Mouse (Mus musculus): ENCODE data around the gene Phkg1. TPM values are rescaled to one million over a fixed set of nuclear protein-coding genes. Genes with fewer than 3 reads are reported as not detected.

Phkg1 gene
- polyA plus RNA-seq, 1 experiment: 6.9 TPM

GRCm38 (mm10) chr5:129878946-129879345, 19.4 kb downstream of the Phkg1 start:
- 40% methylated on average over 2 of the region's 2 CpGs for WGBS
- DNase-seq: peak; percentile 24

GRCm38 (mm10) chr5:129877731-129878455, 20.5 kb downstream of the Phkg1 start:
- no peak for TF ChIP-seq CTCF (IDR thresholded peaks at IDR 0.05; ENCODE audit: insufficient read depth, low read length)
- no peak for TF ChIP-seq POLR2A (IDR thresholded peaks at IDR 0.05; ENCODE audit: borderline replicate concordance, extremely low read depth, low read depth, low read length)
- DNase-seq: no peak
- Histone ChIP-seq H3K4me3 (replicated peaks; ENCODE audit: extremely low read depth, low read depth, low read length) (no peak overlapping the region), H3K4me1 (ENCODE audit: control insufficient read depth, insufficient read depth, low read length) (no peaks in the 10 kb centered on the region)
- 66% methylated on average over 9 of the region's 9 CpGs for WGBS

More at GRCm38 (mm10) chr5:129878946-129879345, 19.4 kb downstream of the Phkg1 start:
- TF ChIP-seq POLR2A (IDR thresholded peaks at IDR 0.05; ENCODE audit: borderline replicate concordance, extremely low read depth, low read depth, low read length) (no peak), CTCF (IDR thresholded peaks at IDR 0.05; ENCODE audit: insufficient read depth, low read length) (peak; percentile 68)
- no peak overlapping the region for H3K4me3 ChIP-seq (replicated peaks; ENCODE audit: extremely low read depth, low read depth, low read length)
- no peaks in the 10 kb centered on the region for H3K4me1 ChIP-seq (ENCODE audit: control insufficient read depth, insufficient read depth, low read length)

- WGBS: 73% methylated on average over 11 of the region's 11 CpGs
- TF ChIP-seq CTCF (IDR thresholded peaks at IDR 0.05; ENCODE audit: insufficient read depth, low read length) (no peak), POLR2A (IDR thresholded peaks at IDR 0.05; ENCODE audit: borderline replicate concordance, extremely low read depth, low read depth, low read length) (no peak)
Measured at GRCm38 (mm10) chr5:129875098-129875497, 23.3 kb downstream of the Phkg1 start.

GRCm38 (mm10) chr5:129873942-129874341, 24.4 kb downstream of the Phkg1 start:
- H3K4me3 ChIP-seq (replicated peaks; ENCODE audit: extremely low read depth, low read depth, low read length): no peak overlapping the region
- H3K4me1 ChIP-seq (ENCODE audit: control insufficient read depth, insufficient read depth, low read length): no peaks in the 10 kb centered on the region
- no peak for TF ChIP-seq POLR2A (IDR thresholded peaks at IDR 0.05; ENCODE audit: borderline replicate concordance, extremely low read depth, low read depth, low read length)
- TF ChIP-seq CTCF (IDR thresholded peaks at IDR 0.05; ENCODE audit: insufficient read depth, low read length): no peak
- DNase-seq: no peak
- whole genome bisulfite sequencing: 74% methylated on average over 12 of the region's 12 CpGs

More at GRCm38 (mm10) chr5:129875098-129875497, 23.3 kb downstream of the Phkg1 start:
- DNase-seq: no peak
- Histone ChIP-seq H3K4me1 (ENCODE audit: control insufficient read depth, insufficient read depth, low read length) (no peaks in the 10 kb centered on the region), H3K4me3 (replicated peaks; ENCODE audit: extremely low read depth, low read depth, low read length) (no peak overlapping the region)

GRCm38 (mm10) chr5:129871238-129871637, 27.1 kb downstream of the Phkg1 start:
- no peak overlapping the region for H3K4me3 ChIP-seq (replicated peaks; ENCODE audit: extremely low read depth, low read depth, low read length)
- H3K4me1 ChIP-seq (ENCODE audit: control insufficient read depth, insufficient read depth, low read length): no peaks in the 10 kb centered on the region
- no peak for TF ChIP-seq POLR2A (IDR thresholded peaks at IDR 0.05; ENCODE audit: borderline replicate concordance, extremely low read depth, low read depth, low read length)
- no peak for TF ChIP-seq CTCF (IDR thresholded peaks at IDR 0.05; ENCODE audit: insufficient read depth, low read length)
- 85% methylated on average over 2 of the region's 2 CpGs for WGBS
- no peak for DNase-seq

- TF ChIP-seq POLR2A (IDR thresholded peaks at IDR 0.05; ENCODE audit: borderline replicate concordance, extremely low read depth, low read depth, low read length) (no peak), CTCF (IDR thresholded peaks at IDR 0.05; ENCODE audit: insufficient read depth, low read length) (no peak)
- no peak for DNase-seq
- H3K4me1 ChIP-seq (ENCODE audit: control insufficient read depth, insufficient read depth, low read length): peaks cover under 1% of the 10 kb centered on the region; the same call in 1 of the 2 replicates
- H3K4me3 ChIP-seq (replicated peaks; ENCODE audit: extremely low read depth, low read depth, low read length): no peak overlapping the region
- 82% methylated on average over 19 of the region's 19 CpGs for WGBS
Measured at GRCm38 (mm10) chr5:129869238-129869995, 28.9 kb downstream of the Phkg1 start.

- WGBS: 80% methylated on average over 12 of the region's 12 CpGs
- Histone ChIP-seq H3K4me1 (ENCODE audit: control insufficient read depth, insufficient read depth, low read length) (peaks cover 3% of the 10 kb centered on the region; the same call in 1 of the 2 replicates), H3K4me3 (replicated peaks; ENCODE audit: extremely low read depth, low read depth, low read length) (no peak overlapping the region)
- TF ChIP-seq POLR2A (IDR thresholded peaks at IDR 0.05; ENCODE audit: borderline replicate concordance, extremely low read depth, low read depth, low read length): no peak
- no peak for TF ChIP-seq CTCF (IDR thresholded peaks at IDR 0.05; ENCODE audit: insufficient read depth, low read length)
- no peak for DNase-seq
Measured at GRCm38 (mm10) chr5:129865841-129866240, 32.5 kb downstream of the Phkg1 start.

GRCm38 (mm10) chr5:129864467-129864866, 33.9 kb downstream of the Phkg1 start:
- peak; percentile 36 for DNase-seq
- WGBS: 9% methylated on average over 18 of the region's 18 CpGs
- H3K4me3 ChIP-seq (replicated peaks; ENCODE audit: extremely low read depth, low read depth, low read length): no peak overlapping the region
- H3K4me1 ChIP-seq (ENCODE audit: control insufficient read depth, insufficient read depth, low read length): peaks cover 3% of the 10 kb centered on the region; the same call in 1 of the 2 replicates
- TF ChIP-seq POLR2A (IDR thresholded peaks at IDR 0.05; ENCODE audit: borderline replicate concordance, extremely low read depth, low read depth, low read length) (no peak), CTCF (IDR thresholded peaks at IDR 0.05; ENCODE audit: insufficient read depth, low read length) (peak; percentile 32)

GRCm38 (mm10) chr5:129862325-129862724, 36.0 kb downstream of the Phkg1 start:
- TF ChIP-seq POLR2A (IDR thresholded peaks at IDR 0.05; ENCODE audit: borderline replicate concordance, extremely low read depth, low read depth, low read length): no peak
- no peak overlapping the region for H3K4me3 ChIP-seq (replicated peaks; ENCODE audit: extremely low read depth, low read depth, low read length)

More at GRCm38 (mm10) chr5:129862325-129862724, 36.0 kb downstream of the Phkg1 start:
- no peak for DNase-seq
- WGBS: 96% methylated on average over 6 of the region's 6 CpGs
- H3K4me1 ChIP-seq (ENCODE audit: control insufficient read depth, insufficient read depth, low read length): peaks cover 3% of the 10 kb centered on the region; the same call in 1 of the 2 replicates

All from lung, adult 2 months (tissue).